Mouse (Mus musculus): ENCODE results near the gene Tlnrd1. TPM values are rescaled to one million over a fixed set of nuclear protein-coding genes. Genes with fewer than 3 reads are reported as not detected.

The Tlnrd1 gene
- polyA plus RNA-seq, 2 experiments from 2014 or later: 0.25 to 1.1 TPM

DNA sequence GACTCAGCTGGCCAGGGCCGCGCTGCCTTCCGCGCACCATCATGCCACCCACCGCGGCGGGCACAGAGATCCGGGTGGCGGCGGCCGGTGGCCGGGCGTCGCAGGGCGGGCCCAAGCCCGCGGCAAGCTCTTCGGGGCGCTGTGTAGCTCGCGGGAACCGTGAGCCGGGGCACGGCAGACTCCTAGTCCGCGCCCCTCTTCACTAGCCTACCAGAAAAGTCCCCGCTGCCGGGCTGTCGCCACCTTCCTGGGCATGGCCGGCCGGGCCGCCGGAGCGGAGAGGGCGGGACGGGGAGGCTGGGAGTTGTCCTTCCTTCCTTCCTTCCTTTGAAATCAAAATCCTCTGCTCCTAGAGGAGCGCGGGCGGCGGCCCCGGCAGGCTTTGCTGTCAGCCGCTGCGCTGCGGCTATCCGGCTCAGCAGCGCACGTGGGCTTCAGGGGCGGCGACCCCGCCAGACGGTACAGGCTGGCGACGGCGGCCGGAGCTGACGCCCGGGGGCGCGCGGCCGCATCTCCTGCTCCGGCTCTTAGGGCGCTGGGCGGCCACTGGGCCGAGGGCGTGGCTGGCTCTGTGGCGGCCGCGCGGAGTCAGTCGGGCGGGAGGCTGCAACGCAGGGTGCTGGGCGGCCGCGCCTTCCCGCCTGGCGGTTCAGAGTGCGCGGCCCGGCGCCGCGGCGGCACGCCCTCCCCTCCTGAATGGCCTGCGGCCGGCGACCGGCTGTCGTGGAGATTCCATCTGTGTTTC, 657 bp downstream of the Tlnrd1 start:
- peak; percentile 39 for ATAC-seq

DNA sequence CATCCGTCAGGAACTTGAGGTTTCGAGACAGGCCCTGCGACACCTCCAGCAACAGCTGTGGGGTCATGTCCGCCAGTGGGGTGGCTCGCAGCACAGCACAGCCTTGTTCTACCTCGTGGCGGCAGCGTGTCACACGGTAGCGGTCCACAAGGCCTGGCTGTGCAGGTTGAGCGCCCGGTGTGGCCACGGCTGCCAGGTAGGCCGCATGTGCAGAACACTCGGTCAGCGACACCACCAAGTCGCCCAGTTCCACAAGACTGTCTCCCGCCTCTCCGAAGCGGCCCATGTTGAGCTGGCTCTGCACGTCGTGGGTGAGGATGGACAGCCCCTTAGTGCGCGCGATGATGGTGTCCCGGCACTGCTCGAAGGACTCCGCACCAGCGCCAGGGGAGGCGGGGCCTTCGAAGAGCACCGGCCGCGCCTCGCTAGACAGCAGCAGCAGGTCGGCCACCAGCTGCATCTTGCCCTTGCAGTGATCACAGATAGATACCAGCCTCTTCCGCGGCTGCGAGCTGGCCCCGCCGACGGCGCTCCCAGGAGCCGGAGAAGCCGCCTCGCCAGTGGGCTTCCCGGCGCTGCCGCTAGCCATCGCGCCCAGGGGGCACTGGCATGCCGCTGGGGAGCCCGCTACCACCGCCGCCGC, 1.4 kb downstream of the Tlnrd1 start:
- ATAC-seq: no peak

DNA sequence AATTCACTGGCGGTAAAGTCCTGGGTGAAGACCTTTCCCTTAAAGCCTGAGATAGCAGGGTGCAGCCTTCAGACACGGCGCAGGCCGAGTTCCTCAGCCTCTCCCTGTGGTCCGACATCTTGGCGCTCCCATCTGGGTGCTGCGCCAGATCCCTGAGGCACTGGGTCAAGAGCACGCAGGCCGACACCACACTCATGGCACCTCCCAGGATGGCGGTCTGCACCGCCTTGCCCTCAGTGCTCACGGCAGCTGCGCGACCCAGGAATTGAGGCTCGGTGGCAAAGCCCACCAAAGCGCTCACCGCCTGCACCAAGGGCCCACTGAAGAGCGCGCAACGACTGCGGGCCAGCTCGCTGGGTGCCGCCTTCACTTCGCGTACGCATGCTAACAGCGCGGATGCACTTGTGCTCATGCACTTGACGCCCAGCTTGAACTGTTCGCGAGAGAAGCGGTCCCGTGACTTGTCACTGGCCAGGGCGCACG, 1.9 kb downstream of the Tlnrd1 start:
- no peak for ATAC-seq

DNA sequence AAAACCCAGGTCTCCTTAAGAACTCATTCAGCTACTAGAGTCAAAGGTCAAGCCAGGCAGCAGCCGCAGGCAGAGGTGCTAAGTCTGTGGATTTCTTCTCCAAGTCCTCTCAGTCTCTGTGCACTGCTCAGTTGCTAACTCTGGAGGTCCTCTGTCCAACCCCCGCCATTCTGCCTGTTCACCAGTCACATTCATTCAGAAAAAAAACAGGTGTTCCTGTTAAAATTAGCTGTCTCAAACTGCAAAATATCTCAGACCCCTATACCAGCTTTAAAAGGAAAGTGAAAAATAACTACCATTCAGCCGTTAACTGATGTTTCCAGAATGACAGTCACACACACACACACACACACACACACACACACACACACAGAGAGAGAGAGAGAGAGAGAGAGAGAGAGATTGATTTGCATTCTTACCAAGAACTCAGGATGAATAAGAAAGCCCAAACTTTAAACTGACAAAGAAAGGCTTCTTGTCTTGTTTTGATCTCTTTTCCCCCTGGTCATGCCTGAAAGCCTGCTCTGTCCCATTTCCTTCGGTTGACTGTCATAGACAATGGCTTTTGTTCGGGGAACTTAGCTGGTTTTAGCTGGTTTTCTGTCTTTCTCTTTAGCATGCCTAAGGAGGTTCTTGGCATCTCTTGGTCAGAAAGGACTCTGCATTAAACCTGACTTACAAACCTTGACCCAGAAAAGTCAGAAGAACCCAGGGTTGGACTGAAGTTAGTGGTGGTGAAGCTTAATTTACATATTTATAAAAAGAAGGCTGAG, 5.2 kb downstream of the Tlnrd1 start:
- ATAC-seq: no peak

DNA sequence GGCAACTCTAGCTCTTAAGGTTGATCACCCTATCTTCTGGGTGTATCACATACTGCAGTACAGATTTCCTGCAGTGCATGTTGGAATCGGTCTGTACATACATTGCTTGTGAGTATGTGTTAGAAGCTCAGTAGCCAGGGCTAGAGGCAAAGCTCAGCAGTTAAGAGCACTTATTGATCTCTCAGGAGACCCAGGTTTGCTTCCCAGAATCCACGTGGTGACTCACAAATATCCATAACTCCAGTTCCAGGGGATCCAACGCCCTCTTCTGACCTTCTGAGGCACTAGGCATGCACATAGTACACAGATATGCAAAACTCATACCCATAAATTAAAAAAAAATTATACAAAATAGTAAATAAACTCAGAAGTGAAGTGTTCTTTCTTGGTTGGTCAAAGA, 7.0 kb downstream of the Tlnrd1 start:
- ATAC-seq: no peak

DNA sequence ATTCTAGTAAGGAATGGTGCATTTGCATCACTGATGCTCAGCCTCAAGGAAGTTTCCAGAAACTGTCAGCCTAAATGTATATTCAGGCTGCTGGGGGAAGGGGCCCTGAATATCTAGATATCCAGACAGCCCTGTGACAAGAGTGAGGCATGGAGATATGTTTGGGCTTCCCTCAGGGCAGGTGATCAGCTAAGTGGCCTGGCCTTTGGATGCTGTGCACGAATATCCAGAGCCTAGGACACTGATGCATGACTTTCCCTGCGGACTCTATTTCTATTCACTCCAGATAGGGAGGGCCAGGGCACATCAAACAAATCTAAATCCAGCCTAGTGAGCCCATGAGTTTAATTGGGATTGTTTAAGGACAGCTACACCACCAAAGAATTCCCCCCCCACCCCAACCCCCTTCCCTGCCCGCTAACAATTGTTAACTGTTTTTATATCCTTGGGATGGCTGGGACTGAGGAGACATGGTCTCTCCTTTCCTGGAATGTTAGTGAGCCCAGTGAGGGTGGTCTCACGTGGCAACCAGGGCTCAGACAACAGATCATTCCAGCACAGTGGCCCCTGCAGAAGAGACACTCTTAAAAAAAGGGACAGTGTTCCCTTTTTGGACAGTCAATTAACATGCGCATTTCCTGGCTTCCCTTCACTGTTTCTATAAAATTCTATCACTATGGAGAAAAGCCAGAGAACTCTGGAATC, 14.1 kb downstream of the Tlnrd1 start:
- no peak for ATAC-seq

DNA sequence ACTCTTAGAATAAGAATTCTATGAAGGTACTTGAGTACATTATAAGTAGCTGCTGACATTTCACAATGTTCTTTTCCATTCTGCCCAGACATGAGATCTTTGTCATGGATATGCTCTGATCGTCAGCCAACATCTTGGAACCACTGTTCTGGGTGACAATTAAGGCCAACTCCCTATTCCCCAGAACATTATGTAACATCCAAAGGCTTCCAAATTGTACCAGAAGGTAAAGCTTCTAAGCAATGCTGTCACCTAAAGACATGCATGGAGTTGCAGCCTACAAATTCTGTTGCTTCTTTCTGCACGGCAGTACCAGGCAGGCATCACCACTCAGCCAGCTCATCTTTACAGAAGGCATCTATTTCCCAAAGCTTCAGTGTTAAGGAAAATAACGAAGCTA, 15.9 kb downstream of the Tlnrd1 start:
- ATAC-seq: no peak

DNA sequence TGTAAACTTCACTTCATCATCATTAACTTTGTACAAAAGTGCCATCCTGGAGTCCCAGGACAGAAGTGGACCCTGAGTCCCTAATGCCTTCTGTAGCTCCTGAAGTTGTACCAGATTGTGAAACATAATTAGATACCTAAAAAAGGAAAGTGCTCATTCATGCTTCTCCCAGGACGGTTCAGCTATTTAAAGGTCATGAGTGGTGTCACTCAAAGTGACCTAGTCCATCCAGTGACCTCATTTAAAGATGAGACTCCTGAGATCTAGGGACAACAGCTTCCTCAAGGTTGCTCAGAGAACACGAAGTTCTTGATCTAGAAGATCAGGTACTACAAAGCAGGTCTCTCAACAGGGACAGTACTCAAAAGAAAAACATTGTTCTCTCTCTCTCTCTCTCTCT, 20.6 kb downstream of the Tlnrd1 start:
- ATAC-seq: no peak

DNA sequence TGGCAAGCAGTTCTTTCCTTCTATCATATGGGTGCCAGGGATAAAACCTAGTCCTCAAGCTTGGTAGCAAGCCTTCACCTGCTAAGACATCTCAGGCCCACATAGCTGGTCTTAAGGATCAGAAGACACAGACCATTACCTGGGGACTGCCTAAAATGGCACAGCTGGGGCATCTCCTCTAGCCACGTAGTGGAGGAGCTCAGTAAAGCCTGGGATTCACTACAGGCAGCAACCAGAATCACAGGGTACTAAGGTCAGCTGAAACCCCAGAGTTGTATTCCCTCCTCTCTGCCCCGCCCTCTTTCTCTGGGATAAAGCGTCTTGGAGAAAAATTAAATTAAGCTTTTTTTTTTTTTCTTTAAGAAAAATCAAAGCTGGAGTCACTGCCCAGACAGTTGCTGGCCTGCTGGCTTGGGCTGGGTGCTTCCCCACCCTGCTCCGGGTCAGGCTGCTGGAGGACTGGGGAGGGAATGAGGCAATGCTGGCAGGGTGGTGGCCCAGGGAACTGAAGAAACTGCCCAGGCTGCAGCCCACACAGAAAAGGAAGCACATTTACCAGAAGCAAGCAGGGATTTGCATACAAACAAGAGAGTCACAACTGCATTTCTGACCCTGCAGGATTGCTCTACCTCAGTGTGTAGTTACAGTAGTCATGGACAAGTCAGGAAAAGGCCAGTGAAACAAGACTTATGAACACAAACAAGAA, 24.6 kb downstream of the Tlnrd1 start:
- no peak for ATAC-seq

DNA sequence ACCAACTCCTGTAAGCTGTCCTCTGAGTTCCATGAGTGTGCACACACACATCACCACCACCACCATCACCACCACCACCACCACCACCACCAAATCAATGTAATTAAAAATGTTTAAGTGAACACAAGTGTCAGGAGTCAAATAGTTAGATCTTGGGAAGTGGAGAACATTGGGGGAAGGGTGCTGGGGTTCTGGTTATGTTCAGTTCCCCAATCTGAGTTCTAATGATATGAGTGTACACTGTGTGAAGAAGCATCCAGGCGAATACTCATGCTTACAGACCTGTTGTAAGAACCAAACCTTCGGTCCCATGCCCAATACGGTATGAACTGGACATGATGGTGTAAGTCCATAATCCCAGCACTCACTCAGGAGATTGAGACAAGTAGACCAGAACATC, 26.2 kb downstream of the Tlnrd1 start:
- ATAC-seq: no peak

DNA sequence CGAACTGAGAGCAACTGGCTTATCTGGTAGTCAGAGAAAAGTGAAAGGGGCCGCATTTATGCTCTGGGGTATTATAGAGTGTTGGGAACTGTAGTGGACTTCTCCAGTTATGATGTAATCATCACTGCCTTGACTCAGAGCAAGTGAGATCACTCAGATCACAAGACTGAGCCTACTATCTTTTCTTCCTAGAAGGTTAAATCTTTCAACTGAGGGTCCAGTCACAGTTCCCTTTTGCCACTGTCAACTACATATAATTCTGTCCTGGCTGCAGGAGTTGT, 27.0 kb downstream of the Tlnrd1 start:
- ATAC-seq: no peak

DNA sequence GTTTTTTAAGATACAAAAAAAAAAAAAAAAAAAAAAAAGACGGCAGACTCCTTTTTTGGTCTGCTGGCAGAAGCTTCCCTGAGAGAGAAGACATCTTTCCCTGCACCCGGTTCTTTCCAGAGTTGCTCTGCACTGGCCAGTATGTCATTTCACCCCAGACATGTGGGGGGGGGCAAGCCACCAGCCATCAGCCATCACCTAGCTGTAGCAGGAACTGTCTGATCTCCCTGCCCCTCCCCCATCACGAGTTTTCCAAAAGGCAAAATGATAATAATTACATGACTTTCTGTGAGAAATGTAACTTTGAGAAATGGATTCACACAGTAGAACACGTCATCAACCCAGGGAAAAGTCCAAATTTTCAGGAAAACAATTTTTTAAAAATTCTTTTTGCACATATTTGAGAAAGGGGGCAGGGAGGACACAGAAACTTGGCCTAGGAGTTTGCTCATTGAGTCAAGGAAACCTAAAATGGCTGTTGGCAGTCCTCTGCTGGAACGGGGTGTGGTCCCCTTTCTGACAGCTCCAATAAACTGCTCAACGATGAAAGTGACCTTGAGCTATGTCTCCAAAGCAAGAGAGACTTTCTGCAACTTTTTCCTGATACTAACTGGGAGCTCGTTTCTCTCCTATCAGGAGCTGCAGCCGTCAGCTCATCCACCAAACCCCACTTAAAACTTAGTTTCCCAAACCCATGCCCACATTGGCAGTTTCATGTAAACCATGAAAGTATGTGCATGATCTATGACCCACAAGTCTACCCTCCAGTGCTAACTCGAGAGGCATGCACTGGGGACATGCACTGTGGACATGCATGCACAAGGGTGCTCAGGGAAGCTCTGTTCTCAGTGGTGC, 27.5 kb downstream of the Tlnrd1 start:
- no peak for ATAC-seq

DNA sequence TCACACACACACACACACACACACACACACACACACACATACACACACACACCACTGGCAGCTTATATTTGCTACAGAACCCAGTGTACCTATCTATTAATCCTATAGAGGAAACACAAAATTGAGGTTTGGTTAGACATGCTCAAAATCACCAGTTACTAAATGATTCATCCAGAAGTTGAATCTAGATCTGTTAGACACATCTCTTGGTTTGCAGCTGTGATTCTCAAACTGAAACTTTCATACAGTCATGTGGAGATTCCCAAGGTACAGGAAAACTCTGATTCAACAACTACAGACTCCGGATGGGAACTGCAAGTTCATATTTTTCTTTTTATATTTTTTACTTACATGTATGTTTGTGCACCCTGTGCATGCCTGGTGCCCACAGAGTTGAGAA, 28.9 kb downstream of the Tlnrd1 start:
- no peak for ATAC-seq

DNA sequence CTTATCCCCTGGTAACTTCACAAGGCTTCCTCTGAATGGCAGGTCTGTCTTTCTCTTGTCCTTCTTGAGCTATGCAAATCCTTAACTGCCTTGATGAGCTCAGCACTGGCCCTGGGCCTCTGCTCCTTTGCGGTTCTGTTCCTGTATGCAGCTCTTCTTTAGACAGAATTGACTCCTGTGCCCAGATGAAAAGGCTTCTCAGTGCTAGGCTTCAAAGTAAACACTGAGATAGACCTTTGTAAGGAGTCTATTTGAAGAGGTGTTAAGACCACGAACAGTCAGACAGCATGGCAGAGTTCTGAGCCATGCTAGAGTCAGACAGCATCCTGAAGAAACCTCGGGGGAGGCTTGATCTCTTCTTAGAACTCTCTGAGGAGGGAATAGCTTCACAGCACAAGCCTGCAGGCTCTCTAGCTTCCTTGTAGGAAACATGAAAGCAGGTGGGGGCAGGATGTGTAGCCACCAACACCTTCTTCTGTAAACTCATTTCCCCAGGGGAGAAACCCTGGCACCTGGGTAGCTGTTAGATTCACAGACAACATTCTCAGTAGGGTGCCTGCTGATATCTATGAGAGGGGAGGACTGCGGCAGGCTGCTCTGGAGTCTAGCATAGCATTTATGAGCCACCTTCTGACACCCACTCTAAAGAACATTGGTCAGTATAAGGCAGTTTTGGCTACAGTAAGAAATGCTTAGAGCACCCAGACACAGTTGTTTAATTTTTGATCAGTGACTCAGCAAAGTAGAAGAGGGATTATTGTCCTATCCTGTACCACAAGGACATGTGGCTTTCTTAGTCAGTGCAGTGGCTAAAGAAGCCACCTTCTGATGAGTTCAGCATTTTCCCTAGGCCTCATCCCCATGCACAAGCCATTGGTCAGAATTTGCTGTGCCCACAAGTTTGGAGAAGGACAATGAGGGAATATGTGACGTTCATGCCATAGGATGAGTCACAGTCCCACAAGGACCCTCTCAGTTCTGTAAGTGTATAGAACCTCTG, 31.4 kb downstream of the Tlnrd1 start:
- ATAC-seq: no peak

DNA sequence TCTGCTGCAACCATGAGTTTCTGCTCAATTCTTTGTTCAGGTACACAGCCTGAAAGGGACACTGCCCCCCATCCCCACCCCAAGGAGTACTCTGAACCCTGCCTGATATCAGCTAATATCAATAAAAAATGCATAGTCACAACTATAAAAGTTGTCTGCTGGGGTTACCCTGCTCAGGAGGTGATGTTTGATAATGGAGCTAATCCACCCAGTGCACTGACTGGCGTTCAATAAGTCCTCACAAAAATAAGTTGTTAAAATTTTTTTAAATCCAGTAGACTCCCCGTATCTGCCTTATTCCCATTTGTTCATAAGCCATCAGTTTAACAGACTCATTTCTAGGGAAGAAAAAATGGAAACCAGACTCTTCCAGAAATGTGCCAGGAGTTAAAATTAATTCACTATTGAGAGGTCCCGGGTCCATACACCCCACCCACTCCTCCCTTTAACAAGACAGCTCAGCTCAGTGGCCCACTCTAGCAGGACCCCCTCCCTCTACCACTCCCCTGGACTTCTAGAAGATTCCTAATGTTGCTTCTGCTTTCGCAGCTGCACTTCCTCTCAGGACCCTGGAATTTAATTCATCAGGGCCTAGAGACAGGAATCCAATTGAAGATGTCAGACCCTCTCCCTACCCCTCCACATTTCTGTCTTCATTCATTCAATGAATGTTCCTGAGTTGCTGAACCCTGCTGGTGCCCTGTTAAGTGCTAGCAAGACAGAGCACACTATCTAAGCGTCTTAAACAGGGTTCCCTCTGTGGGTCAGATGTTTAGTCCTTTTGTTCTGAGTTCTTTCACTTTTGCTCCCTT, 32.3 kb downstream of the Tlnrd1 start:
- no peak for ATAC-seq

DNA sequence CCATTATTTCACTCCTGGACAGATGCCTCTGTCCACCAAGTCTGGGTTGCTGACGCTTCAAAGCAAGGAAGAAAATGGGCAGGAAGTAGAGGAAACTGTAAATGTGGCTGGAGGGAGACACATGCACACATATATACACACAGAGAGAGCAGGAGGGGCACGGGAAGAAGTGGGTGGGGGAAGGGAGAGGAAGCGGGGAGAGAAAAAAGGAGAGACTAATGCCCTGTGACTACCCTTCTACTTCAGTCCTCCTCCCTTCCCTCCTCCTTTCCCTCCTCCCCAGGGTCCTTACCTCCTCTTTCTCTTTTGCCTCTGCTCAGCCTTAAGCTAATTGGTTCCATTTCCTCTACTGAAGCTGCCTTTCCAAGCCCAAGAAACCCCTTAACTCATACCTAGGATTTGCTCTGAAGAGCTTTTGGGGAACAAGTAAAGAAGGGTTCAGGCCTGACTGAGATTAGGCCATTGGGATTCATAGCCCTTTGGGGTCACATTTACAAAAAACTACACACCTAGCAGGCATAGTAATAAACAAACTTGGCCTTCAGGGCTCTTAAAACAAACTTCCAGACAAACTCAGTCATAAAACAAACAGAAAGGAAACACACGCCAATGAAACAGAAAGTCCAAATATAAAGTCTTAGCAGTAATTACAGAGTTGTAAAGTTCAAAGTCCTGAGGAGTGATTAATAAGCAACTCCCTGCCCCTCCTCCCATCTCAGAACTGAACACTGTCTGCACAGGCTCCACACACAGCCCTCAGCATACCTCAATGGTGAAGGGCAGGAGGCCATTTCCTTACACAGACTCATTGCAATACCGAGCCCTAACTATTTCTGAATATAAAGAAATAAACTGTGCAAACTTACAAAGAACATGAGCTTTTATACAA, 36.7 kb downstream of the Tlnrd1 start:
- no peak for ATAC-seq

DNA sequence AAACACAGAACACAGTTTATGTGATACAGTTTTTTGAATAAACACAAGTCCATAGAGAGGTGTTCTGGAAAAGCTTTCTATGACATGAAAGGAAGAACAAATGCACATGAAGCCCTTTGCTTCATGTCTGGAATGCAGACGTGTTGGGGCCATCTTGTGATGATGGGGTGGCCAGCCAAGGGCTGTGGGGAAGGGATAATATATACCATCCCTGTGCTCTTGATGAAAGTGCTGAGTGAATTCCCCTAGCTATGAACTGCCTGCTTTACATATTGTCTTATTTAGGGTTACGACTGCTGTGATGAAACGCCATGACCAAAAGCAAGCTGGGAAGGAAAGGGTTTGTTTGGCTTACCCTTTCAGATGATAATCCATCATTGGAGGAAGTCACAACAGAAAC, 39.3 kb downstream of the Tlnrd1 start:
- no peak for ATAC-seq

Data from CD4-positive, CD25-positive, alpha-beta regulatory T cell, adult 4 months (primary cell).